Mouse (Mus musculus) heart, postnatal 25 days (tissue): ENCODE measurements around the gene Gm10272. TPM values are rescaled to one million over a fixed set of nuclear protein-coding genes. Genes with fewer than 3 reads are reported as not detected.
"Not testable (repeated sequence)": the region's sequence is repeated elsewhere in the genome, so short reads cannot be mapped to it uniquely, and the experiment has no call there.

Experiments used
- DNase-seq: peaks from one replicate; pipeline ENCODE4 v3.0.0; 2022; ENCODE audit warnings: low spot score
- intact Hi-C: fragments of 180-260 bp; cut with DNase I; formaldehyde crosslinking; loops from one replicate; pipeline ENCODE4 v1.15.1; 2025
- total RNA-seq, 2 experiments: library from RNA; stranded (reverse); gene quantifications; 2 replicates each; pipeline ENCODE4 v1.2.3; 2021

The Gm10272 gene
- total RNA-seq, result not detected

DNA sequence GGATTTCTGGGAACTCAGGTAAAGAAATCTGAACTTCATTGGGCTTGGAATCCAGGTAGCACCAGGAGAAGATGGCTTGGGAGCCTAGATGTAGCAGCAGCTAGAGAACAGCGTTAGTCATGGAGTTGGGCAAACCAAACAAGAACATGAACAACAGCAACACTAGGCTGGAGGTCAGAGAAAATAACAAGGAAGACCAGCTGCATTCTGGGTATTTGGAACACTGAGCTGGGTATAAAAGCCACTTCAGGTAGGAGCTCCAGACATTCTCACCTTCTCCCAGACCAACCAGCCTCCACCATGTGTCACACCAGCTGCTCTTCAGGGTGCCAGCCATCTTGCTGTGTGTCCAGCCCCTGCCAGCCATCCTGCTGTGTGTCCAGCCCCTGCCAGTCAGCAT lies at the start of gene Gm10272:
Gm10272 (plus strand) TSS at position 301 of the 400 bp plus-strand sequence.
- intact Hi-C loops, result loop anchor here (5.0 kb wide), 1 partner anchor 171 kb away; no protein-coding TSS in a partner anchor

DNA sequence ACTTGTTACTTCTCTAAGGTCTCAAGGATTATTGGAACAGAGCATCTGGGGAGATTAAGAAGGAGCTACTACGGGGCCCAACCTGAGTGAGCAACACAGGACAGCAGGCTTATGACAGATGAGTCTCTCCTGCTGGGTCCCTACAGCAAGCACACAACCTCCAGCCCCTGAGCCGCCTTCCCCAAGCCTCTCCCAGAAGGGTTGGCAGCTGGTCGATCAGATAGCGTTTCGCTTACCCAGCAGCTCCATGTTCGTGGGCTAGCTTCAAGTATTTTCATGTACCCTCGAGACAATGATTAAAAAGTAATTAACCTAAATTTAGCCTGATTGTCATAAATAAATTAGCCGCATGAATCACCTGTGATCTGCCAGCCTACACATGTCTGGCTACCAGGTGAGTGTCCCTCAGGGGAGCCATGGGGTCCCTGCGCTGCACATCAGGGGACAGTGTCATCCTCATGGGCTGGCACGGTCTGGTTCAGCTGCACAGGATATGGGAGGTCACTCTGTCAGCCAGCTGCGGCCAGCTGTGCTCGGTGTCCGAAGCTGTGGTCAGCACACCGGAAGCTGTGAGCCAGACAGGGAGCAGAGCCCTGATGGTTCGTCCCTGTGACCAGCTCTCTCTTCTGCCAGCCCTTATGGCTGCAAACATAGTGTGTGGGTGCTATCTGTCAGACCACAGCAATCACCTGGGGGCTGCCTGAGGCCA lies 48.0 kb upstream of the Gm10272 start:
- intact Hi-C loops, result no loop called here
- DNase-seq, result peak; percentile 24

More for the DNA sequence above, at the start of gene Gm10272:
- no peak for DNase-seq

DNA sequence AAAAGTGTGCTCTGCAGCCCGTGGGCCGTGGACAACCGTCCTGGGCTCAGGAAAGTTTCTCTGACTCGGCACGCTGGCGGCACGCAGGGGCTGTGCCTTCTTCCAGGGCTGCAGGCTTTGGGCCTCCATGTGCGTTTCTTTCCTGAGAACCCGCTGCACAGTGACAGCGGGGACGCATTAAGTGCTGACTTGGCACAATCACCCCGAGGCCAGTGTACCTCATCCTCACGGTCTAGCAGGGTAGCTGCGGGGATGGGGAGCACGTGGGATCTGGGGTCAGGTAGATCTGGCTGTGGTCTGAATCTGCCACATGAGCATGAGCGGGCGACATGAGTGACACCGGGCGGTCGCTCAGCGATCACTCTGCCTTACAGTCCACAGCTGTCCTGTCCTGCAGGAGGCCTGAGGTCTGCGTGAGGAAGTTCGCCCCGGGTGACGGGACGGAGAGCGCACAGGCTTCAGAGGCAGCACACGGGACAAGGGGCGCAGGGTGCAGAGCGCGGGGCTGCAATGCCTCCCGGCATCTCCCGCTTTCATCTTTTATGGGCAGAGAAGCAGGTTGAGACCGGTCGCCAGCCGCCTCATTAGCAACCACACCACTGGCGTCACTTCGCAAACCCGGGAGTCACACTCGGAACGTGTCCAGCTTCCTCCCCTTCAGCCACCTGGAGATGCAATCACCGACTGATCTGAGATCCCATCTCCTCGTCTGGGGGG lies 42.3 kb upstream of the Gm10272 start:
- no peak for DNase-seq
- intact Hi-C loops, result no loop called here

DNA sequence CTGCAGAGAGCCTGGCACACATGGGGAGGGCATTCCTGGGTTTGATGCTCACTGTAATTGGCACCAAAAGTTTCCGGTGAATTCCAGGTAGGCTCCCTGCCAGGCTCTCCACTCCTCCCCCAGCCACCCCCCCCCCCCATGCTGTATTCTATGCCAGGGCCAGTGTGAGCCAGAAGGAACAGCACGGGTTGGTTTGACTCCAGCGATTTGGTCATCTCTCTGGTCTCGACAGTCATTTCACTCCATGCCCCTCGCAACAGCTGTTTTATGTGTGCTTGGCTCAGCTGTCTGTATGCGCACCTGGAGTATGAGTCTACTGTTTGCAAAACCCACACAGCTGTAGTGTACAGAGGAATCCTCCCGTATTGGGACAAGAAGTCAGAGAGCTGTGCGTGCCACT lies 40.1 kb upstream of the Gm10272 start:
- intact Hi-C loops, result no loop called here
- DNase-seq, result no peak

DNA sequence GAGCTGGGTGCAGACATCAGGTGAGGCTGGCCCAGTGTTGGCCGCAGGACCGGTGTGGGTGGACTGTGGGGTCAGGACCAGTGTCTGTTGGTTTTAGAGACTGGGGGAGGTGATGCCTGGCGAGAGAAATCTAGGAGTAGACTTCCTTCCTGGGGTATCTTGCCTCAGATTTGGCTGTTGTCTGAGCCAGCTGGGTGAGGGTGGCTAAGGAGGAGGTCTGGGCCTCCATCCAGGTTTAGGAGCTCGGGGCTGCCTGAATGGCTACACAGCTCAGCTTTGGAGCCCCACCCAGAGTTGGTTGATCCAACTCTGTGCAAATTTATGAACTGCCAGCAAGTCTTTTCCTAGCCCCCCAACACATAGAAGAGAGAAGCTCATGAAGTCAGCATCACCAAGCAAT lies 39.0 kb upstream of the Gm10272 start:
- intact Hi-C loops, result no loop called here
- DNase-seq, result no peak

DNA sequence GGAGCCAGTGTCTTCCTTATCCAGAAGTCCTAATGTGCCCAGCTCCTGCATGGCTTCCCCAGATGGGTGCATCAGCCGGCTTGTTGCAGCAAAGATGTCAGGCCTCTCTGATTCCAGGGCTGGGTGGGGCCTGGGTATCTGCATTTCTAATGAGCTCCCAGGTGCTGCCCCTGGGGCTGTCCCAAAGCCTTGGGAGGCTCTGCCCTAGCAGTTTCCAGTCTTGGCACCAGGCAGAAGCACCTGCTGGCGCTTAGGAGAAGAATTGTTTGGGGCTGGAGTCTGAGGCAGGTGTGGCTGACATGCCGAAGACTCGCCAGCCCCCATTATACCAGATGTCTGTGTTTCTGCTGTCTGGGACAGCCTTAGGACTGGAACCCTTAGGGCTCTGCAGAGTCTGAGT lies 35.7 kb upstream of the Gm10272 start:
- intact Hi-C loops, result no loop called here
- no peak for DNase-seq

DNA sequence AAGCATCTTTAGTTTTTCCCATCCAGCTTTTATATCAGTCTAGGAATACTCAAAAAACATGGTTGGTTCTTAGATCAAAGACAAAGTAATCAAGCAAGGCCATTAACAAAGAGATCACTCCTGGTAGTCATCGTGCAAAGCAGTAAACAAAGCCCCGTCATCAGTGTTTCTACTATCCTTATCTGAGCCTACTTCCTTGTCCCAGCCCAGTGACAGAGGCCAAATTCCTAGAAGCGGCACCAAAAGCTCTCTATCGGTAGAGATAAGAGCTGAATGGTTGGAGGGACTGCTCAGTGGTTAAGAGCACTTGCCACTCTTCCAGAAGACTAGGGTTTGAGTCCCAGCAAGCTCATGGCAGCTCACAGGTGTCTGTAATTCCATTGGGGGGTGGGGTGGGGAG lies 34.9 kb upstream of the Gm10272 start:
- intact Hi-C loops, result no loop called here

DNA sequence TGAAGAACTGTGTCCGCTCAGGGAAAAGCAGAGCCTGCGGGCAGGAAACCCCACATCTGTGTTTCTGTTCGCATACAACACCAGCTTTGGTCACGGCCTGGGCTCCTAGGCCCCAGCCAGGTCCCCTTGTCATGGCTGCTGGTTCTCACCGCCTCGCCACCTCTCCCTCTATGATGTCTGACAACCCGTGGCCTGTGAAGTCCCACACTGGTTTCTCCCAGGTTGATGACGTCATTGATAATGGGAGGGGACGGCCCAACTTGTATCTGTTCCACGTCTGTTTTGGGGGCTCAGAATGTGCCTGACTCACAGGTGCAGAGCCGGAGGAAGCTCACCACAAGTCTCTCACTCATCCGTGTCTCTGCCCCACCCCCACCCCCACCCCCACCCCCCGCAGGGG lies 32.7 kb upstream of the Gm10272 start:
- intact Hi-C loops, result no loop called here

More for the DNA sequence above, 34.9 kb upstream of the Gm10272 start:
- no peak for DNase-seq

DNA sequence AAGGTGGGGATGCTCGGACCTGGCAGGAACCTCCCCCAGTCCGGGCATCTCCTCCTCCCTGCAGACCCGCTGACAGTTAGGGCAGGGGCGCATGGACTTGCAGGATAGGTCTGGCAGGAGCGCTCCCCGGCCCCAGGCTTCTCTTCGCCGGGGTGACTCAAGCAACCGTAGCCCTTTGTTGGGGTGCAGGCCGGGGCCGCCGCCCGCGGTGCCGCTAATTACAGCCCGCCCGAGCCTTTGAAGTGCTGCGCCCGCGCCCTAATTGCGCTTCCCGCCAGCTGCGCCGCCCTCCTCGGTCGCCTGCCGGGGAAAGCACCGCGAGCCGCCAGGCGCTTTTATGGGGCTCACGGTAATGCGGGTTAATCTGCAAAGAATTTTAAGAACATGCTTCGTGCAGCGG lies 28.9 kb upstream of the Gm10272 start:
- intact Hi-C loops, result no loop called here
- DNase-seq, result no peak

More for the DNA sequence above, 32.7 kb upstream of the Gm10272 start:
- no peak for DNase-seq

DNA sequence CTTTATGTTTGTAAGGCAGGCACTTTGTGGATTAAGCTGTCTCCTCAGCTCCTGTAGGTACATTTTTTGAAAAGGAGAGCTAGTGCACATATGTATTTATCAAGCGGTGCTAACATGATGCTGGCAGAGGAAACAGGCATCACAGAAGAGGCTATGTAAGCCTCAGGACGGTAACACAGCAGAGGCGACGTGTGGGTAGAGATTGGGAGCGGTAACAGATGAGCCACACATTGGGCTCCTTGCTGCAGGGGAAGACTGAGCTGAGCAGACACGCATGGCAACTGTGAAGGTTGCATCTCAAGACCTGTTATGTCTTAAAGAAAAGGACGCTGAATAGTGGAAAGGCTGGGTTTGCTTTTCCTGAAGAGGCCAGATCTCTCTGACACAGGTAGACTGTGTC lies 23.4 kb upstream of the Gm10272 start:
- no peak for DNase-seq
- intact Hi-C loops, result no loop called here

DNA sequence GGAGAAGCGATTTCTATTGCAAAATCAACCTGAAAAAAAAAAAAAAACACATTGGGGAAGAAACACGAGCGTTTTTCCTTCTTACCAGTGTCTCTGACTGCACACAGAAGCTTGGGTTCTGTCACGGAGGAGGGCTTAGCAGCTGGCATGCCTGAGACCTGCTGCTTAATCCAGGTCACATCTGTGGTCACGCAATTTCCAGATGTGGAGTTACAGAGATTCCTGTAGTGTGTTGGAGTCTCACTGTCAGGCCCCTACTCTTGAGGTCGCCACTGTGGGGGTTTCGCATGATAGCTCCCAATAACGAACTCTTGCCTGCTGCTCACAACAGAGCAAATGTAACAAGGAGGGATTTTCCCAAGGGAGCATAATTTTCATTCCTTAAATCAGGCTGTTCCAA lies 22.2 kb upstream of the Gm10272 start:
- no peak for DNase-seq
- intact Hi-C loops, result no loop called here

DNA sequence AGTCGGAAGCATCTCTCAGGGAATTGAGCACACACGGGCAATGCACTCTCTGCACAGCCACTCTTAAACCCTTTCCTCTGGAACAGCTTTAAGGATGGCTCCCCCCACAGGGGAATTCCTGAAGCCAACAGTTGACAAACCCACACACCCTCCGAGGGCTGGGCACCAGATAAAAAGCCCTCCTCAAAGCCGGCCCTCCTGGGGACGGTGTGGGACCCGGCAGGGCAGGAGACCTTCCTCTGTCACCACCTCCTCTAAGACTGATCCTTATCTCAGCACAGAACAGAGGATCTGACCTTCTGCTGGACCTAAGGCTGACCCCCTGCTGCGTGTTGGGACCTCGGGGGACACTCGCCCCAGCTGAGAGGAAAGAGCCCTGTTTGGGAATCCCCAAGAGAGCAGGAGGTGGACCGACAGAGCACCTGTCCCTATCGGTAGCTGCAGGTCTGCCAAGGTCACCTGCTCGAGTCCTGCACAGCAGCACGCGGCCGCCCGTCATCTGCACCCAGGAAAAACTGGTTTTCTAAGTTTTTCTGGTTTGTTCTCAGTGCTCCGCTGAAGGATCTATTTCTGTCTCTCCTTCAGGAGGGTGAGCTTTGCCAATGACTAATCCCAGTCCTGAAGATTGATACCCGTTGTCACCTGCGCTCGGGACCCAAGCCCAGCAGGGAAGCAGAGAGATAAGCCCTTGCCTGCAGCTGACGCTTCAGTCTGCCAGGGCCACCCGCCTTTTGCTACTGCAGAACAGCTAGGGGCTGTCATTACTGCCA lies 20.3 kb upstream of the Gm10272 start, which contains the start of gene Tspear:
Tspear (plus strand) TSS at position 675 of the 770 bp plus-strand sequence.
- intact Hi-C loops, result no loop called here
- DNase-seq, result no peak

DNA sequence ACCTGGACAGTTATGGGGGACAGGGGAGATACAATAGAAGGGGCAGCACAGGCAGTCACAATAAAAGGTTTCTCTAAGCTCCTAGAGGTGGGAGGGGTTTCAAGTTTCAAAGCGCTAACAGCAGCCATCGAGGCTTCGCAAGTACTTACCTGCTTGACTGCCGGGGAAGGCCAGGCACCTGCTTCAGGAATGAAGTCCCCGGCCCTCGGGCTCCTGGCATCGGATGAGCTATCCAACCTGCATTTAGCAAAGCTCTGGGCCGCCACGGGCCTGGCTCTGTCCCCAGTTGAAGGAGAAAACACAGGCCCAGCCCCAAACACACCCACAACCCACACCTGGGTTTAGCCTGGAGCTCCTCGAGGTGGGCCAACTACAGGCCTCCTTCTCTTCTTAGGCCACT lies 19.4 kb upstream of the Gm10272 start:
- no peak for DNase-seq
- intact Hi-C loops, result no loop called here

DNA sequence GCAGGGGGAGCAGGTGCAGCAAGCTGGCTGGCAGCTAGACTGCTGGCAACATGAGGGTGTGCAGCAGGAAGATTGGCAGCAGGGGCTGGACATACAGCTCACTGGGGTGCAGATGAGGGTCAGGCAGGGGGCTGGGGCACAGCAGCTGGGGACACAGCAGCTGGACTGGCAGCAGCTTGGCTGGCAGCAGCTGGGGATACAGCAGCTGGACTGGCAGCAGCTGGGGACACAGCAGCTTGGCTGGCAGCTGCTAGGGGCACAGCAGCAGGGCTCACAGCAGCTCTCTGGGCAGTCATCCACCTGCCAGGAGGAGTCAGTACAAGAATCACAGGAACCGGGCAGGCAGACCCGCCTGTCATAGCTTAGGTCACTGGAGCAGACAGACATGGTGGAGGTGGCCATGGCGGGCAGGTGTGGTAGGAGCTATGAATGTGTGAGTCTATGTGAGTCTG lies 16.0 kb upstream of the Gm10272 start, which contains the start of gene Gm19402:
Gm19402 (minus strand) TSS at position 402 of the 452 bp plus-strand sequence.
- intact Hi-C loops, DNase-seq: not testable (repeated sequence)

DNA sequence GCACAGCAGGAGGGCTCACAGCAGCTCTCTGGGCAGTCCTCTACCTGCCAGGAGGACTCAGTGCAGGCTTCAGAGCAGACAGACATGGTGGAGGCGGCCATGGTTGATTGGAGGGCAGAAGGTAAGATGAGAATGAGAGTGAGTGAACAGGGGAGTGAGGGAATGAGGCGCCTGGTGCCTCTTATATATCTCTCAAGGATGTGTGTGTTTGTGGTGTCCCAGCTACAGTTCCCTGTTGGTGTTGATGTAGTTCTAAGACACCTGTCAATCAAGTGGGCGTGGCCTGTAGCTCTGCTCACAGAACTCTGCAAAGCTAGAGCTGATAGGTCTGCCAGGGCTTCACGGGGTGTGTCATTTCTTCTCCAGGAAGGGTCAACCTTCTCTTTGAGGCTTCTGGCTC lies 9.3 kb upstream of the Gm10272 start, which contains the start of gene Gm9508:
Gm9508 (minus strand) TSS at position 101 of the 400 bp plus-strand sequence.
- intact Hi-C loops, result no loop called here
- DNase-seq, result no peak

DNA sequence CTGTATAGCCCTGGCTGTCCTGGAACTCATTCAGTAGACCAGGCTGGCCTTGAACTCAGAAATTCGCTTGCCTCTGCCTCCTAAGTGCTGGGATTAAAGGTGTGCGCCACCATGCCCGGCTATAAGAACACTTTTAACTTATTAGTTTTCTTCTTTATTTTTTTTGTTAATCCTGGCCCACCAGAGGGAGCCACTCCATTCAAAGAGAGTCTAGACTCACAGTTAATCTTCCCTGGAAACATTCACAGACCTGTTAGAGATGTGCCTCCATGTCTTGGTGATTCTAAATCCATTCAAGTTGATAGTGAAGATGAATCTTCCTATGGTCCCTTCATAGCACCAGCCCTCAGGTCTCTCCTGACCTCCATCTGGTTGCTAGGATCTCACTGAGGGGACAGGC lies 3.4 kb downstream of the Gm10272 start:
- intact Hi-C loops, result loop anchor here (5.0 kb wide), 1 partner anchor 167 kb away; no protein-coding TSS in a partner anchor
- DNase-seq, result no peak

DNA sequence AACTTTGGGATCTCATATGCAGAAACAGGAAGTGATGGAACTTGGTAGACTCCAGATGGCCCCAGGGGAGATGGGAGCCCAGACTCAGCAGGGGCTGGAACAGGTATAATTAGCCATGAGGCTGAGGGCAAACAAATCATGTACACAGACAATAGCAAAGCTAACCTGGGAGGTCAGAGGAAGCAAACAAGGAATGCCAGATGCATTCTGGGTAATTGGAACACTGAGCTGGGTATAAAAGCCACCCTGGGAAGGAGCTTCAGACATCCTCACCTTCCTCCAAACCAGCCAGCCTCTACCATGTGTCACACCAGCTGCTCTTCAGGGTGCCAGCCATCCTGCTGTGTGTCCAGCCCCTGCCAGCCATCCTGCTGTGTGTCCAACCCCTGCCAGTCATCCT lies 4.7 kb downstream of the Gm10272 start, which contains the start of gene Gm10024:
Gm10024 (plus strand) TSS at position 301 of the 400 bp plus-strand sequence.
- DNase-seq, intact Hi-C loops: not testable (repeated sequence)

DNA sequence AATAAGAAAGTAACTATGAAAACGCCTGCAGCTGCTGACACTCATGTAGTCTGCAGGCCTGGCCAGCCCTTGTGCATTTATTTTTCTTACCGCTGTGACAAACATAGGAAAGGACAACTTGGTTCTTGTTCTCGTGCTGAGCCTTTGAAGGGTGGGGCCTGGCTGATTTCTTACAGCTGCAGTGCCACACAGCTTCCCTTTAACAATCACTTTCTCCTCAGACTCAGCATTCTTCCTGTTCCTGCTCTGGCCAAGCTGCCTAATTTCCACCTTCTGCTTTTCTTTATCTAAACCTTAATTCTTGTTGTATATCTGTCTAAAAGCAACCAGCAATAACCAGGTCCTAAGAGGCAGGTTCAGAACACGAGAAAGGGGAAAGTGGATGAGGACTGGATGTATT lies 7.3 kb downstream of the Gm10272 start:
- no peak for DNase-seq
- intact Hi-C loops, result no loop called here

DNA sequence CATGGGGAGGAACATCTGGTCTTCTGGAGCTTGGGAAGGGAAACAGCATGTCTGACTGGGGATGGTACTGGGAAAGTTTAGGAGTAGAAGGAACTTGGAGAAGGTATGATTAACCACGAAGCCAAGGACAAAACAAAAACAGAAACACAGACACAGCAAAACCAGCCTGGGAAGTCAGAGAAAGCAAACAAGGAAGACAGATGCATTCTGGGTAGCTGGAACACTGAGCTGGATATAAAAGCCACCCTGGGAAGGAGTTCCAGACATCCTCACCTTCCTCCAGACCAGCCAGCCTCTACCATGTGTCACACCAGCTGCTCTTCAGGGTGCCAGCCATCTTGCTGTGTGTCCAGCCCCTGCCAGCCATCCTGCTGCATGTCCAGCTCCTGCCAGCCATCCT lies 9.1 kb downstream of the Gm10272 start, which contains the start of gene Gm10142:
Gm10142 (plus strand) TSS at position 301 of the 400 bp plus-strand sequence.
- intact Hi-C loops, result no loop called here
- no peak for DNase-seq

DNA sequence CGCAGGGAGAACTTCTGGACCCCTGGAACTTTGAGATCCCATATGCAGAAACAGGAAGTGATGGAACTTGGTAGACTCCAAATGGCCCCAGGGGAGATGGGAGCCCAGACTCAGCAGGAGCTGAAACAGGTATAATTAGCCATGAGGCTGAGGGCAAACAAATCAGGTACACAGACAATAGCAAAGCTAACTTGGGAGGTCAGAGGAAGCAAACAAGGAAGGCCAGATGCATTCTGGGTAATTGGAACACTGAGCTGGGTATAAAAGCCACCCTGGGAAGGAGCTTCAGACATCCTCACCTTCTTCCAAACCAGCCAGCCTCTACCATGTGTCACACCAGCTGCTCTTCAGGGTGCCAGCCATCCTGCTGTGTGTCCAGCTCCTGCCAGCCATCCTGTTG lies 13.9 kb downstream of the Gm10272 start, which contains the start of gene Krtap12-1:
Krtap12-1 (plus strand) TSS at position 301 of the 400 bp plus-strand sequence.
- DNase-seq, intact Hi-C loops: not testable (repeated sequence)
